Mouse (Mus musculus): ENCODE data around the gene Dvl3. TPM values are rescaled to one million over a fixed set of nuclear protein-coding genes. Genes with fewer than 3 reads are reported as not detected.

Dvl3 gene
- polyA plus RNA-seq, 1 experiment from 2014 or later: 44.3 TPM

DNA sequence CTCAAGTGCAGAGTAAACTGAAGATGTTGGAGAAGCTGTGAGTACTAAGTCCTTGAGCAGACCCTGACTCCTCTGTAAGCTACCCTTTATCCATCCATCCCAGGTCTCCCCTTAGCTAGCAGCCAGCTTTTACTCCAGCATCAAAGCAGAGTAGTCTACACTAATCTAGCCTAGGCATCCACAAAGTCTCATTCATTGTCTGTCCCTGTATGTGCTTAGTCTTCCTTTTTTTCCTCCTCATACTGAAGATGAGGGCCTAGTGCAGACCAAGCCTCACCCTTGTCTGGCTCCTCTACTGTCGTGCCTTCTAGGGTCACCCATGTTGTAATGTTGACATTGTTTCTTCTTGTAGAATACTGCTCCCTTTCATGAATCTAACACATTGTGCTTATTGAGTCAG is 35.8 kb downstream of the Dvl3 start:
- Histone ChIP-seq H3K4me2 (no peak overlapping the region), H3K4me3 (no peak overlapping the region), H3K27me3 (no peaks in the 10 kb centered on the region), H3K27ac (replicated peaks) (no peak overlapping the region), H3K36me3 (peaks cover 57% of the 10 kb centered on the region), H3K9ac (no peak overlapping the region), H3K9me3 (no peaks in the 10 kb centered on the region), H3K4me1 (replicated peaks) (peaks cover 17% of the 10 kb centered on the region)
- WGBS: 95% methylated on average over 1 of the region's 1 CpGs
- no peak for ATAC-seq (ENCODE audit: low FRiP score, low read depth)

DNA sequence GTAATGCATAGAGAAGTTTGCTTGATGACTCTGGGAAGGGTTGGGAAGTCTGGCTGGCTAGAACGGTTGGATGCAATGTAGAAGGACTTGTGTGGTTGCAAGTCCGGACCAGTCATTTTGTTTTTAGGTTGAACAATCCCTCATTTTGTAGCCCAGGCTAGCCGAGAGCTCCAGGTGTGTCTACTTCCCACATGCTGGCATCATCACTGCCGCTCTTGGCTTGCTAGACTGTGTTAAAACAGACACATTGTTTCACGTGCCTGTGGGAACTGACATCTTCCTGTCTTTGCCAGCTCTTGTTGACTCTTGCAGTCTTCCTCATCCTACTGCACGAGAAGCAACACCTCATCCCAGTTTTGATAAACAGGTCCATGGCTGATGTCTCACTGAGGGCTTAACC is 38.2 kb downstream of the Dvl3 start:
- ATAC-seq (ENCODE audit: low FRiP score, low read depth): no peak
- Histone ChIP-seq H3K4me1 (replicated peaks) (peaks cover 1% of the 10 kb centered on the region; the same call in 1 of the 2 replicates), H3K9me3 (no peaks in the 10 kb centered on the region), H3K27ac (replicated peaks) (no peak overlapping the region), H3K4me3 (no peak overlapping the region), H3K27me3 (no peaks in the 10 kb centered on the region), H3K9ac (no peak overlapping the region), H3K36me3 (peaks cover 79% of the 10 kb centered on the region), H3K4me2 (no peak overlapping the region)
- WGBS: 92% methylated on average over 6 of the region's 6 CpGs

DNA sequence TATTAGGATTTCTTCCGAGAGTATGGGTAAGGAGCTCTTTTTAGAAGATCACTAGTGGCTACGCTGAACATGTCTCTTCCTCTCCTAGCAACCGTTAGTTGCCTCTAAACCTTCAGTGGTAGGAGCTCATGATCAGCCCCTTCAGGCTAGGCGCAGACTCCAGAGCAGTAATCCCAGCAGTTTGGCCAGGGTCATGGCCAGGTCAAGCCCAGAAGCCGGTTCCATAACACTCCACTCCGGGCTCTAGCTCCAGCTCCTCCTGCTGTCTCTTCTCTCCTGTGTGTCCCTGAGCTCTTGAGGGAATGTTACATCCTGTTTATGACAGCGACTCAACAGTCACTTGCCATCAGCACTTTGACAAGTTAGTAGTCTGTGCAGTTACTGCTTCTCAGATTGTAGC is 40.6 kb downstream of the Dvl3 start:
- Histone ChIP-seq H3K27me3 (no peaks in the 10 kb centered on the region), H3K4me1 (replicated peaks) (no peaks in the 10 kb centered on the region), H3K9ac (no peak overlapping the region), H3K27ac (replicated peaks) (no peak overlapping the region), H3K4me3 (no peak overlapping the region), H3K4me2 (no peak overlapping the region), H3K9me3 (no peaks in the 10 kb centered on the region), H3K36me3 (peaks cover 82% of the 10 kb centered on the region)
- ATAC-seq (ENCODE audit: low FRiP score, low read depth): no peak
- 86% methylated on average over 7 of the region's 7 CpGs for WGBS

DNA sequence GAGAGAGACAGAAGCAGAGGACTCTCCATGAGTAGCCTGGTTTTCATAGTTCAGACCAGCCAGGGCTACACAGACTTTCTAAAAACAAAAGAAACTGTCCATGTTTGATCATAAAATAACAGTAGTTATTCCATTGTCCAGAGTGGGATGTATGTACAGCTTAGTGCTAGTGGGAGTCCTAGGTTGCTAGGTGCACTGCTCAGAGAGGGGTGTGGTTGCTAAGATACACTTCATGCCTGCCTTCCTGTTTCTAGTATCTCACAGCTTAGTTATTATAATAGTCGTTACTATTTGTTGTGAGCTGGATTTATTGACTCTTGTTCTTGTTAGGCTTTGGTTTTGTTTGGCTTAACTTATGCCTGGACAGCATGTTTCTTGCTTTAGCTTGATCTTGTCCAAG is 48.3 kb downstream of the Dvl3 start:
- ATAC-seq (ENCODE audit: low FRiP score, low read depth): no peak
- Histone ChIP-seq H3K27ac (replicated peaks) (no peak overlapping the region), H3K9ac (no peak overlapping the region), H3K4me2 (no peak overlapping the region), H3K36me3 (peaks cover 32% of the 10 kb centered on the region), H3K9me3 (no peaks in the 10 kb centered on the region), H3K4me1 (replicated peaks) (no peaks in the 10 kb centered on the region), H3K4me3 (no peak overlapping the region), H3K27me3 (no peaks in the 10 kb centered on the region)
- 50% methylated on average over 1 of the region's 1 CpGs for WGBS

Other genes with a start within 250 kb of the Dvl3 start
- gene Parl, start 214.6 kb upstream of the Dvl3 start, polyA plus RNA-seq (2015; fragmentation: Nextera tagmentation; extraction: Ambion mirVana): 68.3 and 75.2 TPM in 2 replicates
- gene Cyp2ab1, start 191.6 kb upstream of the Dvl3 start, polyA plus RNA-seq (2015; fragmentation: Nextera tagmentation; extraction: Ambion mirVana): not detected in 2 replicates
- 137 and 143 TPM in 2 replicates for gene Abcc5, start 90.6 kb upstream of the Dvl3 start, polyA plus RNA-seq (2015; fragmentation: Nextera tagmentation; extraction: Ambion mirVana)
- gene Eif2b5, start 18.2 kb upstream of the Dvl3 start, polyA plus RNA-seq (2015; fragmentation: Nextera tagmentation; extraction: Ambion mirVana): 101 TPM in 2 replicates
- gene Ap2m1, start 18.5 kb downstream of the Dvl3 start, polyA plus RNA-seq (2015; fragmentation: Nextera tagmentation; extraction: Ambion mirVana): 1,171 and 1,212 TPM in 2 replicates
- 80.6 and 81.7 TPM in 2 replicates for gene Abcf3, start 31.6 kb downstream of the Dvl3 start, polyA plus RNA-seq (2015; fragmentation: Nextera tagmentation; extraction: Ambion mirVana)
- gene Vwa5b2, start 72.5 kb downstream of the Dvl3 start, polyA plus RNA-seq (2015; fragmentation: Nextera tagmentation; extraction: Ambion mirVana): 28.7 and 33.4 TPM in 2 replicates
- gene Eef1akmt4, start 94.6 kb downstream of the Dvl3 start, polyA plus RNA-seq (2015; fragmentation: Nextera tagmentation; extraction: Ambion mirVana): 10.7 and 11.0 TPM in 2 replicates
- not detected in 2 replicates for gene Gm49333, start 94.6 kb downstream of the Dvl3 start, polyA plus RNA-seq (2015; fragmentation: Nextera tagmentation; extraction: Ambion mirVana)
- gene Alg3, start 94.8 kb downstream of the Dvl3 start, polyA plus RNA-seq (2015; fragmentation: Nextera tagmentation; extraction: Ambion mirVana): 36.5 and 46.2 TPM in 2 replicates
- 42.6 and 43.0 TPM in 2 replicates for gene Camk2n2, start 104.3 kb downstream of the Dvl3 start, polyA plus RNA-seq (2015; fragmentation: Nextera tagmentation; extraction: Ambion mirVana)
- 15.1 and 18.1 TPM in 2 replicates for gene Ece2, start 112.8 kb downstream of the Dvl3 start, polyA plus RNA-seq (2015; fragmentation: Nextera tagmentation; extraction: Ambion mirVana)
- 342 and 357 TPM in 2 replicates for gene Psmd2, start 134.7 kb downstream of the Dvl3 start, polyA plus RNA-seq (2015; fragmentation: Nextera tagmentation; extraction: Ambion mirVana)
- gene Eif4g1, start 151.3 kb downstream of the Dvl3 start, polyA plus RNA-seq (2015; fragmentation: Nextera tagmentation; extraction: Ambion mirVana): 145 and 148 TPM in 2 replicates
- gene Fam131a, start 176.3 kb downstream of the Dvl3 start, polyA plus RNA-seq (2015; fragmentation: Nextera tagmentation; extraction: Ambion mirVana): 45.5 and 47.5 TPM in 2 replicates
- 89.0 and 89.8 TPM in 2 replicates for gene Polr2h, start 200.7 kb downstream of the Dvl3 start, polyA plus RNA-seq (2015; fragmentation: Nextera tagmentation; extraction: Ambion mirVana)
- 33.7 and 36.0 TPM in 2 replicates for gene Clcn2, start 200.8 kb downstream of the Dvl3 start, polyA plus RNA-seq (2015; fragmentation: Nextera tagmentation; extraction: Ambion mirVana)
- gene Chrd, start 216.1 kb downstream of the Dvl3 start, polyA plus RNA-seq (2015; fragmentation: Nextera tagmentation; extraction: Ambion mirVana): 6.3 and 6.5 TPM in 2 replicates
- 0.85 and 1.4 TPM in 2 replicates for gene Thpo, start 217.5 kb downstream of the Dvl3 start, polyA plus RNA-seq (2015; fragmentation: Nextera tagmentation; extraction: Ambion mirVana)

All from hindbrain, embryonic 15.5 days (tissue).